Mouse (Mus musculus) neural tube, embryonic 13.5 days (tissue): Measurements from ENCODE around the gene Pcgf6. TPM values are rescaled to one million over a fixed set of nuclear protein-coding genes. Genes with fewer than 3 reads are reported as not detected.
A peak's percentile ranks its signal among the peaks of the same experiment; 100 is the strongest.

Experiments
- ATAC-seq: fragments of 200-750 bp; cut with Nextera tagmentation; 2 replicates; pipeline ENCODE4 v1.8.0; 2017; ENCODE audit warnings: low read depth, mild to moderate bottlenecking, moderate TSS enrichment, moderate library complexity
- H3K27ac ChIP-seq: fragments of 300-500 bp; sonication (generic); replicated peaks from 2 replicates; pipeline ENCODE4 v1.5.1; 2015; ENCODE audit warnings: moderate library complexity, mild to moderate bottlenecking, inconsistent platforms
- H3K27me3 ChIP-seq: fragments of 300-500 bp; sonication (generic); 2 replicates; pipeline ENCODE4 v1.6.1; 2015; ENCODE audit warnings: mild to moderate bottlenecking, inconsistent platforms
- H3K36me3 ChIP-seq: fragments of 300-500 bp; sonication (generic); 2 replicates; pipeline ENCODE4 v1.6.1; 2015; ENCODE audit warnings: mild to moderate bottlenecking, inconsistent platforms
- H3K4me1 ChIP-seq: fragments of 300-500 bp; sonication (generic); replicated peaks from 2 replicates; pipeline ENCODE4 v1.6.1; 2015; ENCODE audit warnings: inconsistent platforms
- H3K4me2 ChIP-seq: fragments of 300-500 bp; sonication (generic); 2 replicates; pipeline ENCODE4 v1.6.1; 2015; ENCODE audit warnings: inconsistent platforms, mild to moderate bottlenecking, moderate library complexity
- H3K4me3 ChIP-seq: fragments of 300-500 bp; sonication (generic); 2 replicates; pipeline ENCODE4 v1.5.1; 2015; ENCODE audit warnings: mild to moderate bottlenecking, inconsistent platforms
- H3K9ac ChIP-seq: fragments of 300-500 bp; sonication (generic); 2 replicates; pipeline ENCODE4 v1.6.1; 2015; ENCODE audit warnings: moderate library complexity, mild to moderate bottlenecking, inconsistent platforms
- H3K9me3 ChIP-seq: fragments of 300-500 bp; sonication (generic); 2 replicates; pipeline ENCODE4 v1.6.1; 2016; ENCODE audit warnings: inconsistent platforms
- WGBS: fragments of 180-500 bp; shearing (Covaris S2); methylation state at CpG from one replicate; pipeline ENCODE4 v1.1.7; 2015; 5-methylcytosine and 5-hydroxymethylcytosine counted together
- polyA plus RNA-seq: library from polyadenylated mRNA; unstranded; fragments of >200 nt; fragmentation: Nextera tagmentation; extraction: Ambion mirVana; gene quantifications from 2 replicates; pipeline ENCODE4 v1.2.1, GENCODE M21; 2015

Gene Pcgf6
- polyA plus RNA-seq, 1 experiment from 2014 or later: 29.1 TPM

- Histone ChIP-seq H3K27me3 (no peaks in the 10 kb centered on the region), H3K27ac (no peak overlapping the region), H3K4me1 (peaks cover 25% of the 10 kb centered on the region), H3K4me2 (no peak overlapping the region), H3K9me3 (peaks cover 3% of the 10 kb centered on the region; the same call in 1 of the 2 replicates), H3K36me3 (peaks cover 66% of the 10 kb centered on the region), H3K9ac (no peak overlapping the region), H3K4me3 (no peak overlapping the region)
- 86% methylated on average over 4 of the region's 4 CpGs for WGBS
- no peak for ATAC-seq
Observed at GRCm38 (mm10) chr19:47022709-47023108, 28.0 kb downstream of the Pcgf6 start.

- Histone ChIP-seq H3K4me3 (peak overlapping the region; percentile 87), H3K27ac (peak overlapping the region; percentile 97), H3K27me3 (peaks cover 18% of the 10 kb centered on the region), H3K4me1 (peaks cover 37% of the 10 kb centered on the region), H3K36me3 (peaks cover 43% of the 10 kb centered on the region), H3K4me2 (peak overlapping the region; percentile 92), H3K9me3 (no peaks in the 10 kb centered on the region), H3K9ac (peak overlapping the region; percentile 96)
- ATAC-seq: peak; percentile 23
- WGBS: 6% methylated on average over 6 of the region's 6 CpGs
Observed at GRCm38 (mm10) chr19:47019326-47019725, 31.4 kb downstream of the Pcgf6 start.

- peaks cover 33% of the 10 kb centered on the region for H3K36me3 ChIP-seq
- 5% methylated on average over 2 of the region's 2 CpGs for WGBS
- H3K9ac ChIP-seq: peak overlapping the region; percentile 96
- peak overlapping the region; percentile 87 for H3K4me3 ChIP-seq
- H3K4me1 ChIP-seq: peaks cover 37% of the 10 kb centered on the region
- peak overlapping the region; percentile 97 for H3K27ac ChIP-seq
- no peak for ATAC-seq
- no peaks in the 10 kb centered on the region for H3K9me3 ChIP-seq
- H3K4me2 ChIP-seq: peak overlapping the region; percentile 92
- peaks cover 27% of the 10 kb centered on the region for H3K27me3 ChIP-seq
Observed at GRCm38 (mm10) chr19:47018330-47018729, 32.4 kb downstream of the Pcgf6 start.

GRCm38 (mm10) chr19:47017831-47018230 is 32.9 kb downstream of the Pcgf6 start:
- 0% methylated on average over 3 of the region's 3 CpGs for WGBS
- H3K9me3 ChIP-seq: no peaks in the 10 kb centered on the region
- peak overlapping the region; percentile 87 for H3K4me3 ChIP-seq
- H3K9ac ChIP-seq: peak overlapping the region; percentile 96
- H3K36me3 ChIP-seq: peaks cover 28% of the 10 kb centered on the region
- peaks cover 37% of the 10 kb centered on the region for H3K4me1 ChIP-seq
- peaks cover 32% of the 10 kb centered on the region for H3K27me3 ChIP-seq
- peak overlapping the region; percentile 97 for H3K27ac ChIP-seq
- ATAC-seq: no peak
- peak overlapping the region; percentile 92 for H3K4me2 ChIP-seq

GRCm38 (mm10) chr19:47016487-47016886 is 34.2 kb downstream of the Pcgf6 start:
- no peaks in the 10 kb centered on the region for H3K9me3 ChIP-seq
- under 1% methylated on average over 15 of the region's 15 CpGs for WGBS

GRCm38 (mm10) chr19:47015965-47016364 is 34.7 kb downstream of the Pcgf6 start:
- WGBS: 3% methylated on average over 9 of the region's 9 CpGs
- H3K9ac ChIP-seq: peak overlapping the region; percentile 96
- H3K9me3 ChIP-seq: no peaks in the 10 kb centered on the region
- peaks cover 9% of the 10 kb centered on the region for H3K36me3 ChIP-seq
- peak overlapping the region; percentile 87 for H3K4me3 ChIP-seq
- H3K27me3 ChIP-seq: peaks cover 38% of the 10 kb centered on the region
- no peak for ATAC-seq
- H3K4me1 ChIP-seq: peaks cover 34% of the 10 kb centered on the region
- H3K27ac ChIP-seq: peak overlapping the region; percentile 97
- peak overlapping the region; percentile 92 for H3K4me2 ChIP-seq

More at GRCm38 (mm10) chr19:47016487-47016886, 34.2 kb downstream of the Pcgf6 start:
- peak overlapping the region; percentile 96 for H3K9ac ChIP-seq
- H3K4me3 ChIP-seq: peak overlapping the region; percentile 87
- peaks cover 37% of the 10 kb centered on the region for H3K4me1 ChIP-seq
- peaks cover 38% of the 10 kb centered on the region for H3K27me3 ChIP-seq
- H3K4me2 ChIP-seq: peak overlapping the region; percentile 92
- H3K36me3 ChIP-seq: peaks cover 14% of the 10 kb centered on the region
- peak overlapping the region; percentile 97 for H3K27ac ChIP-seq
- ATAC-seq: no peak

- under 1% methylated on average over 37 of the region's 37 CpGs for WGBS
- peak overlapping the region; percentile 96 for H3K9ac ChIP-seq
- peaks cover 38% of the 10 kb centered on the region for H3K27me3 ChIP-seq
- peaks cover 28% of the 10 kb centered on the region for H3K4me1 ChIP-seq
- peak overlapping the region; percentile 97 for H3K27ac ChIP-seq
- peak overlapping the region; percentile 87 for H3K4me3 ChIP-seq
- no peaks in the 10 kb centered on the region for H3K9me3 ChIP-seq
- ATAC-seq: peak; percentile 0; the same call in 1 of the 2 replicates
- H3K36me3 ChIP-seq: peaks cover 4% of the 10 kb centered on the region
- peak overlapping the region; percentile 92 for H3K4me2 ChIP-seq
Observed at GRCm38 (mm10) chr19:47015396-47015795, 35.3 kb downstream of the Pcgf6 start.

- no peaks in the 10 kb centered on the region for H3K36me3 ChIP-seq
- H3K27ac ChIP-seq: peak within 1 kb of the TSS; percentile 97
- peaks cover 21% of the 10 kb centered on the region for H3K4me1 ChIP-seq
- ATAC-seq: peak; percentile 86
- peak within 1 kb of the TSS; percentile 96 for H3K9ac ChIP-seq
- peak within 1 kb of the TSS; percentile 87 for H3K4me3 ChIP-seq
- peaks cover 41% of the 10 kb centered on the region for H3K27me3 ChIP-seq
- H3K4me2 ChIP-seq: peak within 1 kb of the TSS; percentile 92
- WGBS: under 1% methylated on average over 110 of the region's 124 CpGs
- no peaks in the 10 kb centered on the region for H3K9me3 ChIP-seq
Observed at GRCm38 (mm10) chr19:47014447-47015381, 36.0 kb downstream of the Pcgf6 start, which contains the start of the genes Ina and Nt5c2. Gene Ina (plus strand): TSS chr19:47014698. Gene Nt5c2 (minus strand): TSS chr19:47015153.

- Histone ChIP-seq H3K27me3 (peaks cover 41% of the 10 kb centered on the region), H3K27ac (peak overlapping the region; percentile 97), H3K9ac (peak overlapping the region; percentile 96), H3K36me3 (no peaks in the 10 kb centered on the region), H3K9me3 (no peaks in the 10 kb centered on the region), H3K4me3 (peak overlapping the region; percentile 87), H3K4me1 (peaks cover 15% of the 10 kb centered on the region), H3K4me2 (peak overlapping the region; percentile 92)
- 2% methylated on average over 11 of the region's 11 CpGs for WGBS
- peak; percentile 52 for ATAC-seq
Observed at GRCm38 (mm10) chr19:47014159-47014446, 36.6 kb downstream of the Pcgf6 start.

- H3K4me2 ChIP-seq: peak overlapping the region; percentile 92
- peak overlapping the region; percentile 97 for H3K27ac ChIP-seq
- peak overlapping the region; percentile 96 for H3K9ac ChIP-seq
- H3K9me3 ChIP-seq: no peaks in the 10 kb centered on the region
- no peak for ATAC-seq
- 10% methylated on average over 20 of the region's 20 CpGs for whole genome bisulfite sequencing
- peaks cover 11% of the 10 kb centered on the region for H3K4me1 ChIP-seq
- peaks cover 41% of the 10 kb centered on the region for H3K27me3 ChIP-seq
- H3K4me3 ChIP-seq: peak overlapping the region; percentile 87
- no peaks in the 10 kb centered on the region for H3K36me3 ChIP-seq
Observed at GRCm38 (mm10) chr19:47013340-47014158, 37.2 kb downstream of the Pcgf6 start.

- 0 out of 2 replicates have a peak overlapping the region, but pooled peaks have one; percentile 87 for H3K4me3 ChIP-seq
- no peaks in the 10 kb centered on the region for H3K36me3 ChIP-seq
- peaks cover 41% of the 10 kb centered on the region for H3K27me3 ChIP-seq
- WGBS: 91% methylated on average over 15 of the region's 15 CpGs
- H3K9me3 ChIP-seq: no peaks in the 10 kb centered on the region
- no peak overlapping the region for H3K27ac ChIP-seq
- peaks cover 11% of the 10 kb centered on the region for H3K4me1 ChIP-seq
- H3K9ac ChIP-seq: no peak overlapping the region
- H3K4me2 ChIP-seq: peak overlapping the region; percentile 92
- no peak for ATAC-seq
Observed at GRCm38 (mm10) chr19:47012521-47013130, 38.1 kb downstream of the Pcgf6 start.
